Mouse (Mus musculus): Measurements from ENCODE around the gene Aph1a. TPM values are rescaled to one million over a fixed set of nuclear protein-coding genes. Genes with fewer than 3 reads are reported as not detected.

The Aph1a gene
- total RNA-seq, 2 experiments from 2014 or later, result 110 to 120 TPM

DNA sequence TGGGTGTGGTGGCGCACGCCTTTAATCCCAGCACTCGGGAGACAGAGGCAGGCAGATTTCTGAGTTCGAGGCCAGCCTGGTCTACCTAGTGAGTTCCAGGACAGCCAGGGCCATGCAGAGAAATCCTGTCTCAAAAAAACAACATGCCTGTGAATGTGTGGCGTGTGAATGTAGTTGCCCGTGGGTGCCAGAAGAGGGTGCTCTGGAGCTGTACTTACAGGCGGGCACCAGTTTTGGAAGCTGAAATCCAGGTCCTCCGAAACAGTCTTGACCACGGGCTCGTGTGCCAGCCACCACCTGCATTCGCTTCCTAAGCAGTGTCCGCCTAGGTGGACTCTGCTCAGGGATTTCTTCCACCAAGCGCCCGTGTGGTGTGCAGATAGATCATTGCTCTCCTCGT lies 45.1 kb downstream of the Aph1a start:
- no peak for DNase-seq (ENCODE audit: low spot score)
- intact Hi-C loops (cut with DNase I), result no loop called here

DNA sequence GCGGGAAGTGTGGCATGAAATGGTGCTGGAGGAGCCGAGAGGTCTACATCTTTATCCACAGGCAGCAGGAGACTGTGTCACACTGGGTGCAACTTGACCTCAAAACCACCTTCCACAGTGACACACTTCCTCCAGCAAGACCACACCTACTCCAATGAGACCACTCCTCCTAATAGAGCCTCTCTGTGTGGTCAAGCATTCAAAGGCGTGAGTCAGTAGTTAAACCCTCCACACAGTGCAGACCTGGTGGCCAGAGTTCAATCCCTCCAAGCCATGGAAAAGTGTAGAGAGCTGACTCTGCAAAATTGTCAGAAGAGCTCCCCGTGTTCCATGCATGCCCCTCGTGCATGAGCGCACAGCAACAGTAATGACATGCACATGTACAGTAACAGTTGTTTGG lies 49.0 kb downstream of the Aph1a start:
- no peak for DNase-seq (ENCODE audit: low spot score)
- intact Hi-C loops (cut with DNase I), result no loop called here

GRCm38 (mm10) chr3:95943226-95943625 lies 49.5 kb downstream of the Aph1a start:
- intact Hi-C loops (cut with DNase I), result no loop called here
- no peak for DNase-seq (ENCODE audit: low spot score)

GRCm38 (mm10) chr3:95944742-95945141 lies 51.0 kb downstream of the Aph1a start:
- DNase-seq (ENCODE audit: low spot score), result no peak
- intact Hi-C loops (cut with DNase I), result no loop called here

DNA sequence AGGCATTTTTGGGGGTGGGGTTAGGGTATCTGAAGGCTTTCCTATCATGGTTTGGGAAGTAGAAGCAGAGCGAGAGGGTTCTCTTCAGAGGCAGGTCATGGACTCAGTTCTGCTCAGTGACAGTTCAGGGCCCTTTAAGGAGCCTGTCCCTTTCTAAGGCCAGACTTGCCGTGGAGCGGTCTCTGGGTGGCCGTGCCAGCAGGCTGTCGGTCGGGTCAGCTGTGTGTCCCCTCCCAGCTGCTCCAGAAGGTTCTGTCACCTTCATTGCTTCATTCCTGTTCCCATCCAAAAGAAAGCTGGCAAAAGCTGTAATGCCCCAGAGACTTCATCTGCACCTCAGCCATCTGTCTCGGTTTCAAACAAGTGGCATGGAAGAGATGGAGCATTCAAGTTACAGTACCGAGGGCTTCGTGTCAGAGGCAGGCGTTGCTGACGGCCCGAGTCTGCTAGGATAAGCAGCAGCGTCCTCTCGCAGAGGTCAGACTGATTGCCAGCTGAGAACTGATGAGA lies 52.0 kb downstream of the Aph1a start:
- intact Hi-C loops (cut with DNase I), result no loop called here
- no peak for DNase-seq (ENCODE audit: low spot score)

Other genes with a start within 250 kb of the Aph1a start
- gene Mcl1, start 235.2 kb upstream of the Aph1a start, total RNA-seq (2021), result 100 to 1,000 TPM; 128 to 152 TPM
- gene Adamtsl4, start 206.1 kb upstream of the Aph1a start, total RNA-seq (2021), result 10 to 100 TPM; 52.6 to 64.6 TPM
- gene Ecm1, start 154.4 kb upstream of the Aph1a start, total RNA-seq (2021), result 10 to 100 TPM; 52.1 to 60.8 TPM
- gene Tars2, start 133.8 kb upstream of the Aph1a start, total RNA-seq (2021), result 10 to 100 TPM; 46.6 to 49.4 TPM
- 10 to 100 TPM; 40.4 to 46.1 TPM for gene Rprd2, start 75.1 kb upstream of the Aph1a start, total RNA-seq (2021)
- 10 to 100 TPM; 21.1 to 23.1 TPM for gene Prpf3, start 38.1 kb upstream of the Aph1a start, total RNA-seq (2021)
- 100 to 1,000 TPM; 315 to 318 TPM for gene Mrps21, start 22.4 kb upstream of the Aph1a start, total RNA-seq (2021)
- gene Ciart, start 11.7 kb upstream of the Aph1a start, total RNA-seq (2021), result 10 to 100 TPM in 1 of 2 experiments, 1 to 10 TPM in 1; 2.1 to 12.9 TPM
- gene BC028528, start 2.0 kb upstream of the Aph1a start, total RNA-seq (2021), result 10 to 100 TPM in 1 of 2 experiments, 1 to 10 TPM in 1; 7.2 to 13.9 TPM
- gene Car14, start 10.7 kb downstream of the Aph1a start, total RNA-seq (2021), result 100 to 1,000 TPM; 171 to 175 TPM
- gene Anp32e, start 35.3 kb downstream of the Aph1a start, total RNA-seq (2021), result 10 to 100 TPM; 74.2 to 92.2 TPM
- gene Plekho1, start 102.0 kb downstream of the Aph1a start, total RNA-seq (2021), result 10 to 100 TPM; 76.4 to 89.1 TPM
- gene Vps45, start 164.5 kb downstream of the Aph1a start, total RNA-seq (2021), result 10 to 100 TPM; 20.5 to 26.0 TPM
- 10 to 100 TPM; 52.2 to 54.5 TPM for gene Otud7b, start 210.6 kb downstream of the Aph1a start, total RNA-seq (2021)

Measured in heart, postnatal 25 days (tissue).